Mouse (Mus musculus) kidney, adult 9 months (tissue): ENCODE measurements around the gene Ptprm.

Source experiments
- DNase-seq: peaks from one replicate; pipeline ENCODE4 v3.0.0; 2022

Ptprm gene

GRCm38 (mm10) chr17:67133440-67134103 lies 220.7 kb downstream of the Ptprm start:
- DNase-seq, result peak; percentile 62

DNA sequence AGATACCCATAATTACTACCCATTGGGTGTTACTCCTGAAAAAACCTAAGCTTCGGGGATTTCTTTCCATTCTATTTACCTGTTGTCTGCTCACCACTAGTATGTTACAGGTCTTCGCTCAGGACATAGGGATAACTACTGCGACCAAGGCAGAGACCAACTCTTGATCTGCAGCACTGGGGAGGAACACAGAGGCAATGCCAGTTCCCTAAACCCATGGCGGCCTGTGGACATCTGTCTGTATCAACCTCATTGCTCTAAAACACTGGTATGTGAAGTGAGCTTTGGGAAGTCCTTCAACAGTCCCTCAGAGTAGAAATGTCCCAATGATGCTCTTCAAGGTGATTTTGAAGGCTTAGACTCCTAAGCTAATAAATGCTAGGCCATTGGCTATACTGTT lies 221.2 kb downstream of the Ptprm start:
- DNase-seq, result no peak

DNA sequence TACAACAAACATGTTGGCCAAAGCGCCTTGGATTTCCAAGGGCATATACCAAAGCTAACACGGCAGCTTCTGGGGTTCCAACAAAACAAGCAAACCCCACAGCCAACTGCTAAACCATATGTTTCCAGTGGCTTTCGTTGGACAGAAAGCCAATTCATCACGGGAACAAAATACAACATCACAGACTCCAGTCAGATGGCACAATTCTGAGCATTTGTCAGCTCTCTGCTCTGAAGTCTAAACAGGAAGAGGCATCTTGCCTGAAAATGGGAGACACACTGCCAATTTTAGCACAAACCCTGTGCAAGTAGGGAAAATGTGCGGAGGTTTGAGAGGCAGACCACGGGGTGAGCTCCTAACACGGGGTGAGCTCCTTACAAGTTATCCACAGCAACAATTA lies 226.7 kb downstream of the Ptprm start:
- no peak for DNase-seq

- DNase-seq, result no peak
These were observed 228.7 kb downstream of the Ptprm start for GRCm38 (mm10) chr17:67125596-67125995.

GRCm38 (mm10) chr17:67124294-67124693 lies 230.0 kb downstream of the Ptprm start:
- no peak for DNase-seq

GRCm38 (mm10) chr17:67123722-67124121 lies 230.5 kb downstream of the Ptprm start:
- DNase-seq, result no peak

DNA sequence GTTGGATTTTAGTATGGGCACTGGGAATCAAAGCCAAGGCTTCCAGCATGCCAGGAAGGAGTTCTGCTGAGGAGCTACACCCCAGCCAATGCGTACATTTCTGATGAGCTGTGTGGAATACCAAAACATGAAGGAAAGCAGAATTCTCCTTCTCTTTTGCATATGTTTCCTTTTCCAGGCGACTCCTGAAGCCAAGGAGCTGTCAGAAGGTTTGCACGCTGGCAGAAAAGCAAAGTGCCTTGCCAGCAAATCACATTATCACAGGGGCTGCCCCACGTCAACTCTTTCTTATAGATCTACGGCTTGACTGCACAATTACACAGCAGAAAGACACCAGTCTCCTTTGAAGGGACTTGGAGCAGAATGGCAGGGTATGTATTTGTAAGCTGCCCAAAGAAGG lies 233.4 kb downstream of the Ptprm start:
- no peak for DNase-seq

- DNase-seq, result no peak
These were observed 235.4 kb downstream of the Ptprm start for GRCm38 (mm10) chr17:67118676-67119340.

- peak; percentile 16 for DNase-seq
These were observed 239.4 kb downstream of the Ptprm start for GRCm38 (mm10) chr17:67114842-67115241.

DNA sequence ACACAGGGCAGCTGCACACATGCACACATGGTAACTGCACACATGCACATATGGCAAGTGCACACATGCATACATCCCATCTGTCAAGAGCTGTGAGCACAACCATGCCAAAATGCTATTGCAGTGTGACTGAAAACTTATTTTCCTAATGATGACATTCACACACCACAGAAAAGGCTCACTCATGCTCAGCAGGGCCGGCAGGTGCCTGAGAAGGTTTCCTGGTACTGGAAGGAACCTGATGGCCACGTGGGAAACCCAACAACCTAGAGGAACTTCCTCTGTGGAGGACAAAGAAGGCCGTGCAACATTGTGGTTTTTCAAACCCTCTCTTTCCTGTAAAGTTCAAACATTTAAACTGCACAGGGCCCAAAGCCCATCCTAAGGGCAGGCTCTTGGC lies 241.6 kb downstream of the Ptprm start:
- no peak for DNase-seq

- DNase-seq, result no peak
These were observed 248.1 kb downstream of the Ptprm start for GRCm38 (mm10) chr17:67106176-67106575.

GRCm38 (mm10) chr17:67102051-67102450 lies 252.2 kb downstream of the Ptprm start:
- DNase-seq, result peak; percentile 74

GRCm38 (mm10) chr17:67090997-67091396 lies 263.3 kb downstream of the Ptprm start:
- no peak for DNase-seq

DNA sequence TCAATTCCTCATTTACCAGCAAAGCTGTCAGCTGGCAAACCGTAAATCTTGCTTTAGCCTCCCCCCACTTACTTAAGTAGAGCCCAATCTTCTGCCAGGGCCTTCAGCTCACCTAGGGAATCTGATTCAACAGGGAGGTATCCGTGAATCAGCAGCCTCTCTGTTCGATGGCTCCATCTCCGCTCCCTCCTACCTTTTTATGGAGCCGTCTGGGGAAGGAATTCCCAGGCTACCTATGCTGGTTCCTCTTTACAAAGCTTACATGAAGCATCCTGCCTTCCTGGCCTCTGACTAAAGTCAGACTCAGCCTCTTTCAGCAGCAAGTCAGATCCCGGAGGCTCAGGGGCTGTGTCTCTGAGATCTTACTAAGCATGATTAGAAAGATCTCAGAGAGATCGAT lies 264.1 kb downstream of the Ptprm start:
- no peak for DNase-seq

- no peak for DNase-seq
These were observed 264.6 kb downstream of the Ptprm start for GRCm38 (mm10) chr17:67089611-67090010.

DNA sequence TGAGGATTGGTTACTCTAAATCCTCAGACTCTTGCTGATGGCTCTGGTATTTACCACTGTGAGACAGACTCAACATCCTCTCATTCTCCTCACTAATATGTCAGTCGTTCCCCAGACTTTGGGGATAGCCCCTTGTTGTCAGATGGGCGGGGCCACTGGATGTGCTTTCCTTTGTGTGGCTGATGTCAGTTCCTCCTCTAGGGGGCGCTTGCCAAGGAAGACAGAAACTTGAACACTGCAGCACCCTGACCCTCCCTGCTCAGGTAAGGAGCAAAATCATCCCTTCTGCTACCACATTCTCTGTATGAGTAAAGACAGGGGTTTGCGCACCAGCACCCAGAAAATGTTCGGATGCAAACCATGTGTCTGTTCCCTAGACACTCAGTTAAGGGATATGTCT lies 266.7 kb downstream of the Ptprm start:
- peak; percentile 9 for DNase-seq

- no peak for DNase-seq
These were observed 267.4 kb downstream of the Ptprm start for GRCm38 (mm10) chr17:67086811-67087210.

DNA sequence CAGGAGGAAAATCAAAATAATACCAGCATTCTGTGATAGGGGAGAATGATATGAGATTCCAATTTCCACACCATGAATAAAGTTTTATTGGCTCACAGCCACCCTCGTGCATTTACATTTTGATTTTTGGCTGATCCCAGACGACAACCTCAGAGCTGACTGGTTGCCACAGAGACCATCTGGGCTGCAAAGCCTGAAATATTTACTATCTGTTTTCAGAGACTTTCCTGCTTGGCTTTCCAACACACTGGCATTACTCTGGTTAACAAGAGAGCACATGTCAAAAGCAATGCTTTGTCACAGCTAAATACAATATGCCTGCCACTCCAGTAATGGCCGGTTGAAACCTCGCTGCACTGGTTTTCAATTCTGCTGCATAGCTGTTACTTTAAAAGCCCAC lies 269.8 kb downstream of the Ptprm start:
- no peak for DNase-seq

DNA sequence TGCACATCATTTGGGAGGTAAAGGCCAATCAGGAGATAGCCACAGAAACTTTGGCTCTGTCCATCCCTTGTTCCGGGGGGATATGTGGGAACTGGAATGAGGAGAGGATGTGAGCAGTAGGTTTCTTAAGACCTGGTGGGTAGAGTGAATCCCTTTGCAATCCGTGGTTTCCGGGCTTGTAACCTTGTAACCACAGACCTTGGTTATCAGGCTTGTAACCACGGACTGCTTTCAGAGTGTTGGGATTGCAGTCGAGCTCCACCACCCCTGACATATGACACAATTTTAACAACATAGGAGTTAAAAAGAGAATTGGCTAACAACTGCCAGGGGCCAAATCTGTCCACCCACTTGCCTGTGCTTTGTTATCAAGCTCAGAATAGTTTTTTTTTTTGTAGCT lies 270.2 kb downstream of the Ptprm start:
- no peak for DNase-seq

- no peak for DNase-seq
These were observed 274.7 kb downstream of the Ptprm start for GRCm38 (mm10) chr17:67079570-67079969.

- no peak for DNase-seq
These were observed 280.7 kb downstream of the Ptprm start for GRCm38 (mm10) chr17:67073580-67073979.

- no peak for DNase-seq
These were observed 281.1 kb downstream of the Ptprm start for GRCm38 (mm10) chr17:67073139-67073538.

GRCm38 (mm10) chr17:67071231-67072009 lies 282.8 kb downstream of the Ptprm start:
- DNase-seq, result peak; percentile 7

GRCm38 (mm10) chr17:67063611-67064010 lies 290.6 kb downstream of the Ptprm start:
- no peak for DNase-seq
